7 mouse cellular contexts compared by ENCODE assay signal in the genomic region with DNA sequence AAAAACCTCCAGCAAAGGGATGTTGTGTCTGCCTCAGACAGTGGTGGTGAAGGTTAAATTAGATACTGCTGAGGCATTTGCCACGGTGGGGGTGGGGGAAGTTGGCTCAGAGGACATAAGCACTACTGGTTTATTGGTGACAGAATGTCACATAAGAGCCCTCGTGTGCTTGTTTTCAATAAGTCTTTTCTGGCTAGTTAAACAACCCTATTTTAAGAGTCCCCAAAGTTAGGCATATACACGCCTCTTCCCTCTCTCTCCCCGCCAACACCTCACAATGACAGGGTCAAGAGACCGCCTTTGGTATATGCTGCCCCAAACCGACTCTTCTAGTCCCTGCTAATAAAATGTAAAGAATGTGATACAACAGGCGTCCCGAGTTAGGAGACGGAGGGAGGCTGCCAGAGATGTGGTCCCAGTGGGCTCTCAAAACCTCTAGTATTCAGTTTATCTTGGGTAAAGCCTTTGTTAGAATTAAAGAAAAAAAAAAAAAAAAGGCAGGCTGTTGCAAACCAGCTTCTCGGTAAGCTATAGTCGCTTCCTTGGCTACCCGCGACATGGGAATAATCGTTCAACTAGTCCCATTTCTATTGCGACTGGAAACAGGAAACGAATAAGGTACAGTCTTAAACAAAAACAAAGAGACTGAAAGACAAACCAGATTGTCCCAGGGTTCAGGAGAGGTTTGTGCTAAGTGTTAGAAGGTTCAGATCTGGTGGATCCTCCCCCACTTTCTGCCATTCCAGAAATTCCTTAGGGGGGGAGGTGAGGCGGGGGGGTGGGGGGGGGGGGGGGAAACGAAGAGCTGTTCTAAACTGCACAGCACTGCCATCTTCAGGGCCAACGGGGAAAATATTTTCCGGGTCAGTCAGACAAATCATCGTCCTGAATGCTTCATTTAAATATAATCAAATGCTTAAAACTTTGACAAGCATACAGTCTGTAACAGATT.
DNase-seq lines count a peak whose midpoint lies in the region.

No protein-coding gene starts in this region.

- peak; percentile 89 for DNase-seq in ZHBTc4 (ENCODE audit: low read depth, low spot score)
- peak; percentile 69 for DNase-seq in cerebellum, postnatal 36 days
- DNase-seq in gastrocnemius, postnatal 14 days, result peak; percentile 74
- peak; percentile 79 for DNase-seq in induced T-regulatory cell, adult 2 months (ENCODE audit: low read depth)
- peak; percentile 33 to 79 for DNase-seq in left cerebral cortex, postnatal 10 days (ENCODE audit: extremely low spot score in 1 of 2, low spot score in 2 of 2)
- peak; percentile 78 for DNase-seq in right cerebral cortex, postnatal 4 days

- H3K27me3 ChIP-seq in megakaryocyte, embryonic 14.5 days (replicated peaks), result peaks cover 7% of the 10 kb centered on the region

- no peaks in the 10 kb centered on the region for H3K36me3 ChIP-seq in megakaryocyte, embryonic 14.5 days (replicated peaks; ENCODE audit: low read length)

- H3K4me1 ChIP-seq in megakaryocyte, embryonic 14.5 days, result peaks cover 19% of the 10 kb centered on the region

- no peaks in the 10 kb centered on the region for H3K9me3 ChIP-seq in megakaryocyte, embryonic 14.5 days

- peak overlapping the region; percentile 89 for H3K4me3 ChIP-seq in megakaryocyte, embryonic 14.5 days (replicated peaks)

- intact Hi-C loops in gastrocnemius, postnatal 14 days (cut with DNase I; ENCODE audit: low total_unique reads), result loop anchor here (10.0 kb wide), 1 partner anchor 597 kb away; no protein-coding TSS in a partner anchor
- intact Hi-C loops in left cerebral cortex, postnatal 10 days (cut with DNase I), result loop anchor here (5.0 kb wide), 2 partner anchors 440 to 495 kb away; a partner anchor contains a TSS

Comparison
In these comparisons a context has a peak if more than half of its experiments do, and no peak if none do; other contexts are left out.
1. Peak in every context shown above with its lines: DNase-seq and H3K4me3 ChIP-seq.